Mouse (Mus musculus) hindbrain, embryonic 16.5 days (tissue): ENCODE measurements around the gene Btbd3. TPM values are rescaled to one million over a fixed set of nuclear protein-coding genes. Genes with fewer than 3 reads are reported as not detected.

Experiments used
- ATAC-seq: fragments of 200-750 bp; cut with Nextera tagmentation; 2 replicates; pipeline ENCODE4 v1.8.0; 2017; ENCODE audit warnings: moderate TSS enrichment, moderate library complexity
- H3K27ac ChIP-seq: fragments of 300-500 bp; sonication (generic); 2 replicates; pipeline ENCODE4 v1.5.1; 2014; ENCODE audit warnings: low read depth, mild to moderate bottlenecking, control low read depth, low read length, moderate library complexity
- H3K27me3 ChIP-seq: fragments of 300-500 bp; sonication (generic); replicated peaks from 2 replicates; pipeline ENCODE4 v1.6.1; 2014; ENCODE audit warnings: low read length; ENCODE audit not compliant: control insufficient read depth, insufficient read depth
- H3K36me3 ChIP-seq: fragments of 300-500 bp; sonication (generic); 2 replicates; pipeline ENCODE4 v1.6.1; 2014; ENCODE audit warnings: mild to moderate bottlenecking, low read length, moderate library complexity, mixed read lengths; ENCODE audit not compliant: control insufficient read depth, insufficient read depth
- H3K4me1 ChIP-seq: fragments of 300-500 bp; sonication (generic); 2 replicates; pipeline ENCODE4 v1.6.1; 2014; ENCODE audit warnings: low read depth, low read length; ENCODE audit not compliant: control insufficient read depth, insufficient read depth
- H3K4me2 ChIP-seq: fragments of 300-500 bp; sonication (generic); 2 replicates; pipeline ENCODE4 v1.6.1; 2014; ENCODE audit warnings: mild to moderate bottlenecking, low read length, control low read depth, moderate library complexity
- H3K4me3 ChIP-seq: fragments of 300-500 bp; sonication (generic); 2 replicates; pipeline ENCODE4 v1.5.1; 2014; ENCODE audit warnings: mild to moderate bottlenecking, low read length, control low read depth, moderate library complexity
- H3K9ac ChIP-seq: fragments of 300-500 bp; sonication (generic); 2 replicates; pipeline ENCODE4 v1.6.1; 2014; ENCODE audit warnings: low read depth, mild to moderate bottlenecking, control low read depth, low read length, moderate library complexity
- H3K9me3 ChIP-seq: fragments of 300-500 bp; sonication (generic); 2 replicates; pipeline ENCODE4 v1.6.1; 2014; ENCODE audit warnings: mild to moderate bottlenecking, low read length, moderate library complexity; ENCODE audit not compliant: control insufficient read depth
- WGBS: fragments of 180-500 bp; shearing (Covaris S2); extraction: QIAGEN DNeasy Blood & Tissue Kit; methylation state at CpG from one replicate; pipeline ENCODE4 v1.1.7; 2014; 5-methylcytosine and 5-hydroxymethylcytosine counted together
- polyA plus RNA-seq: library from polyadenylated mRNA; unstranded; fragments of >200 nt; fragmentation: Nextera tagmentation; extraction: Ambion mirVana; gene quantifications from 2 replicates; pipeline ENCODE4 v1.2.1, GENCODE M21; 2015

The Btbd3 gene
- polyA plus RNA-seq, 1 experiment from 2014 or later: 33.7 TPM

- Histone ChIP-seq H3K27ac (no peak overlapping the region), H3K4me3 (no peak overlapping the region), H3K36me3 (no peaks in the 10 kb centered on the region), H3K9ac (no peak overlapping the region), H3K9me3 (no peaks in the 10 kb centered on the region), H3K4me1 (no peaks in the 10 kb centered on the region), H3K27me3 (no peaks in the 10 kb centered on the region), H3K4me2 (no peak overlapping the region)
- no peak for ATAC-seq
- 90% methylated on average over 1 of the region's 1 CpGs for WGBS
Measured at GRCm38 (mm10) chr2:138528461-138528860, 272.1 kb downstream of the Btbd3 start.

DNA sequence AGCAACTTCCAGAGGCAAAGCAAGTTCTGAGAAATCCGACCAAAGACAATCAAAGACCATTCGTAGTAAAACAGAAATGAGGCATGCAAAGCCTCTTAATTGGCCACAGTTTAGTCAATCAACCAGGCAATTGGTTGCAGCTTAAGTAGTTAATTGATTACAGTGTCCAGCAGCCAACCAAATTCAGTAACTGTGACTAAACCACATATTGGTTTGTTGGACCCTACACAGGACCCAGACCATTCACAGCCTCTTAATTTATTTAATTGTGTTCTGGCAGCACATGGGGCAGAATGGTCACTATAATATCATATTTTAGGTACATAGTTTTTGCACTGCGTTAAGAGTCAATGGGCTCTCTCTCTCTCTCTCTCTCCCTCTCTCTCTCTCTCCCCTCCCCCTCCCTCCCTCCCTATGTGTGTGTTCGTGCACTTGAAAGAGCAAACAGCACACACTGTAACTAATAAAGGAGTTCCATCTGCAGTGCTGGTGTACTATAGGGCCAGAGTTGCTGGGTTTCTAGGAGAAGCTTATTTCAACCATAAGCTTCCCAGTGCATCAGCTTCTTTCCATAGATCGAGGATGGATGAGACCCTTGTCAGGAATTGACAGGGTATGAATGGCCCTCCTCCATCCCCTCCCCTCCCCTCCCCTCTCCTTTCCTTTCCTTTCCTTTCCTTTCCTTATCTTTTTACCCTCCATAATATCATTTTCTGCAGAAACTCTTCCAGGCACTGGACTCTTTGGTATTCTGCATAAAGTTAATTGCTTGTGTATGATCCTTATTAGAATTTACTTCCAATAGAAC, 275.0 kb downstream of the Btbd3 start:
- no peak overlapping the region for H3K4me2 ChIP-seq
- H3K9ac ChIP-seq: no peak overlapping the region
- no peaks in the 10 kb centered on the region for H3K4me1 ChIP-seq
- no peak for ATAC-seq
- 50% methylated on average over 5 of the region's 5 CpGs for WGBS
- H3K36me3 ChIP-seq: no peaks in the 10 kb centered on the region
- H3K27me3 ChIP-seq: no peaks in the 10 kb centered on the region
- H3K9me3 ChIP-seq: 0 out of 2 replicates have a peak, but pooled peaks cover 2% of the 10 kb centered on the region
- H3K27ac ChIP-seq: no peak overlapping the region
- no peak overlapping the region for H3K4me3 ChIP-seq

DNA sequence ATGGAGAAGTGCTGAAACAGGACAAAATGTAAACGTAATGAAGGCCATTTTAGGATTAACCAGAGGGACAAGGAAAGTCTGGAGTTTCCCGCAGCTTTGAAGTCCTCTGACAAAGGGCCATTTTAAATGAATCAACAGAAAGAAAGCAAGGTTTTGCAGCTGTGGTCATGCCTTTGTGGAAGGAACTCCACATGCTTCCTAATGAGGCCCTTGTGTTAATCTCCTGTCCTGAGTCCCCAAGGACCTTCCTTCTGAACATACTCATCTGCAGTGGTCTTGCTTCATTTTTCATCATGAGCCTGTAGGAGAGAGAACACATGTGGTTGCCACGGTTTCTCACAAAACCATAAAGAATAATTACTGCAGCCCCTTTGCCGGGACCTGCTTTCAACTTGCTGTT, 275.6 kb downstream of the Btbd3 start:
- WGBS: 34% methylated on average over 4 of the region's 4 CpGs
- Histone ChIP-seq H3K4me1 (no peaks in the 10 kb centered on the region), H3K9me3 (0 out of 2 replicates have a peak, but pooled peaks cover 2% of the 10 kb centered on the region), H3K27me3 (no peaks in the 10 kb centered on the region), H3K27ac (no peak overlapping the region), H3K4me2 (no peak overlapping the region), H3K9ac (no peak overlapping the region), H3K4me3 (no peak overlapping the region), H3K36me3 (no peaks in the 10 kb centered on the region)
- no peak for ATAC-seq

DNA sequence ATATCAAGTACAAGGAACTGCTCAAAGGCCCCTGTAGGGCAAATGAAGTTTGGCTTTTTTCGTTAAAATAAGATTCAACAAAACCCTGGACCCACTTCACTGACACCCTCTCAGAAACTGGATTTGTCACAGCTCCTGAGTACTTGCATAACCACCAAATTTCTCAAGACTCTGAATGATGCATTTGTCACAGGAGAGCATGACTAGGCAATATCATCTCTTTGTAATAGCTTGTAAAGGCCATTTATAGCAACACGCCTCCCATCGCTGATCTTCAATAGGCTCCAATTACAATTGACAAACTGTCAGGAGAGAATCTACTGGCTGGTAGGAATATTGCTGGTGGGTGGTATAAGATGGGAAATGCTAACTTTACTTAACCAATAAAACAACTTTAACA, 283.3 kb downstream of the Btbd3 start:
- H3K4me3 ChIP-seq: no peak overlapping the region
- H3K9me3 ChIP-seq: 0 out of 2 replicates have a peak, but pooled peaks cover 2% of the 10 kb centered on the region
- 66% methylated on average over 3 of the region's 3 CpGs for WGBS
- no peak overlapping the region for H3K27ac ChIP-seq
- no peaks in the 10 kb centered on the region for H3K4me1 ChIP-seq
- H3K27me3 ChIP-seq: no peaks in the 10 kb centered on the region
- no peaks in the 10 kb centered on the region for H3K36me3 ChIP-seq
- H3K9ac ChIP-seq: no peak overlapping the region
- no peak for ATAC-seq
- H3K4me2 ChIP-seq: no peak overlapping the region

GRCm38 (mm10) chr2:138548990-138549389, 292.6 kb downstream of the Btbd3 start:
- Histone ChIP-seq H3K4me3 (no peak overlapping the region), H3K4me2 (no peak overlapping the region), H3K27me3 (no peaks in the 10 kb centered on the region), H3K4me1 (no peaks in the 10 kb centered on the region), H3K36me3 (no peaks in the 10 kb centered on the region), H3K9ac (no peak overlapping the region), H3K27ac (no peak overlapping the region), H3K9me3 (no peaks in the 10 kb centered on the region)
- 69% methylated on average over 2 of the region's 2 CpGs for WGBS
- no peak for ATAC-seq

DNA sequence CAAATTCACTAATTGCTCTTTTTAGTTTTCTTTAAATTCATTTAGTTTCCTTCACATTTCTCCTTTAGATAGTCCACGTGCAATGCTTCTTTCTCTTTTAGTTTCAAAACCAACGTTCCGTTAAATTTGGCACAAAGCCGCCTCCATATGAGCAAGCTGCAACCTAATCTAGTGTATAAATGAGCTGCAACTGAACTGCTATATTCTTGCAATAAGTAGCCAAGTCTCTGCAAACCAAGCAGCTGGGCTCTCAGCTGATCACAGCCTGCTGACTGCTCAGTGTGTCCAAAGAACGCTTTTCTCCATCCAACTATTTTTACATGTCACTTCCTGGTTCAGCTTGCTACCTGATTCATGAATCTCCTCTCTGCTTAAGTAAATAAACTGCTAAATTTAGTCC, 295.2 kb downstream of the Btbd3 start:
- H3K9ac ChIP-seq: no peak overlapping the region
- WGBS: 48% methylated on average over 5 of the region's 5 CpGs
- no peaks in the 10 kb centered on the region for H3K27me3 ChIP-seq
- H3K27ac ChIP-seq: no peak overlapping the region
- ATAC-seq: peak; percentile 86; the same call in 1 of the 2 replicates
- H3K36me3 ChIP-seq: no peaks in the 10 kb centered on the region
- H3K4me3 ChIP-seq: no peak overlapping the region
- no peaks in the 10 kb centered on the region for H3K9me3 ChIP-seq
- no peak overlapping the region for H3K4me2 ChIP-seq
- no peaks in the 10 kb centered on the region for H3K4me1 ChIP-seq

GRCm38 (mm10) chr2:138555106-138555862, 298.9 kb downstream of the Btbd3 start:
- H3K9ac ChIP-seq: no peak overlapping the region
- WGBS: 75% methylated on average over 11 of the region's 11 CpGs

GRCm38 (mm10) chr2:138585930-138586329, 329.6 kb downstream of the Btbd3 start:
- Histone ChIP-seq H3K36me3 (no peaks in the 10 kb centered on the region), H3K4me1 (no peaks in the 10 kb centered on the region), H3K9me3 (no peaks in the 10 kb centered on the region), H3K4me2 (no peak overlapping the region), H3K4me3 (no peak overlapping the region), H3K27me3 (no peaks in the 10 kb centered on the region), H3K27ac (no peak overlapping the region), H3K9ac (no peak overlapping the region)
- WGBS: 89% methylated on average over 2 of the region's 2 CpGs
- ATAC-seq: no peak

More at GRCm38 (mm10) chr2:138555106-138555862, 298.9 kb downstream of the Btbd3 start:
- Histone ChIP-seq H3K36me3 (no peaks in the 10 kb centered on the region), H3K4me3 (no peak overlapping the region), H3K9me3 (no peaks in the 10 kb centered on the region), H3K4me2 (no peak overlapping the region), H3K4me1 (no peaks in the 10 kb centered on the region), H3K27me3 (no peaks in the 10 kb centered on the region), H3K27ac (no peak overlapping the region)
- ATAC-seq: no peak

DNA sequence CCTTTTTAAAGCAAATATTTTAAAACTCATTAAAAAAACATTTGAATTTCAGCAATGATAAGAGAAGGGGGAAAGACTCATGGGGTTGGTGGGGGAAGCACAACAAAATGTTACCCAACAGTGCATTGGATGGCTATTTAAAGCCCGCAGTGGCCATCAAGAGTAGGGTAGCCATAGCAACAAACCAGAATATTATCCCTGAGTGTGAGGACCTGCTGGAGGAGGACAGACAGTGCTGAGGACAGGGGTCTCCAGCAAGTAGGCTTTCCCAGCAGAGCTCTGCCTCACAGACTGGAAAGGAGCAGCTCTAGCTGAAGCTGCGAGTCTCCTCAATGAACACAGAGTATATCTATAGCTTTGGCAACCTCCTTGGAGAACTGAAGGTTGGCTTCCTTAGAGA, 331.0 kb downstream of the Btbd3 start:
- Histone ChIP-seq H3K4me3 (no peak overlapping the region), H3K4me1 (no peaks in the 10 kb centered on the region), H3K36me3 (no peaks in the 10 kb centered on the region), H3K9ac (no peak overlapping the region), H3K27me3 (no peaks in the 10 kb centered on the region), H3K27ac (no peak overlapping the region), H3K4me2 (no peak overlapping the region), H3K9me3 (no peaks in the 10 kb centered on the region)
- 81% methylated on average over 2 of the region's 2 CpGs for WGBS
- peak; percentile 65 for ATAC-seq
